Mouse (Mus musculus) brain, embryonic 14.5 days (tissue): ENCODE results near the gene Esrrg. TPM values are rescaled to one million over a fixed set of nuclear protein-coding genes. Genes with fewer than 3 reads are reported as not detected.

Experiments used
- DNase-seq: peaks from one replicate; pipeline ENCODE4 v3.0.0-alpha.2; 2011; ENCODE audit warnings: low read depth
- CTCF ChIP-seq: fragments of 200-500 bp; IDR thresholded peaks from 2 replicates; pipeline ENCODE4 v1.5.1; 2012; ENCODE audit warnings: inconsistent platforms, mild to moderate bottlenecking, moderate library complexity, borderline replicate concordance; ENCODE audit not compliant: insufficient read depth, insufficient read length; ENCODE audit errors: extremely low read depth
- POLR2A ChIP-seq: fragments of 200-500 bp; IDR thresholded peaks from 2 replicates; pipeline ENCODE4 v1.6.1; 2012; ENCODE audit warnings: mild to moderate bottlenecking, inconsistent platforms, borderline replicate concordance; ENCODE audit not compliant: poor library complexity, insufficient read depth, insufficient read length, severe bottlenecking; ENCODE audit errors: extremely low read depth
- polyA plus RNA-seq: library from polyadenylated mRNA; depleted of rRNA; stranded (reverse); fragments of >200 nt; gene quantifications from 2 replicates; pipeline ENCODE4 v1.2.3, GENCODE M21; 2012

The Esrrg gene
- polyA plus RNA-seq, 1 experiment: 31.4 TPM

- peak; percentile 37 for DNase-seq
- TF ChIP-seq CTCF: no peak
Measured at GRCm38 (mm10) chr1:187795551-187795950, 187.0 kb downstream of the Esrrg start.

DNA sequence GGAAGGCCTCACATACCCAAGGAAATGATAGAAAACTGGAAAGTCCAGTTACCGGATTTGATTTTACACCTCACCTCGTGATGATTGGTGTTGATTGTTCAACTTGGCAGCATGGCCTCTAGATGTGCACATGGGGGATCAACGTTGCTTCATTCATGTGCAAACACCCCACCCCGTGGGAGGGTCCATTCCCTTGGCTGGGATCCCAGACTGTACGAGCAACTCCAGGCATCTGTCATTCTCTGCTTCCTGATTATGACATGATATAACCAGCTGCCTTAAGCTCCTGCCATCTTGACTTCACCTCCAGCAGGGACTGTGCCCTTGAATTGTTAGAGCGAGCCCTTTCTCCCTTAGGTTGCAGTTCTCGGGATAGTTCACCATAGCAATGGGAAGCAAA is 190.7 kb downstream of the Esrrg start:
- peak; percentile 69 for DNase-seq
- no peak for TF ChIP-seq CTCF
- no peak for TF ChIP-seq POLR2A

DNA sequence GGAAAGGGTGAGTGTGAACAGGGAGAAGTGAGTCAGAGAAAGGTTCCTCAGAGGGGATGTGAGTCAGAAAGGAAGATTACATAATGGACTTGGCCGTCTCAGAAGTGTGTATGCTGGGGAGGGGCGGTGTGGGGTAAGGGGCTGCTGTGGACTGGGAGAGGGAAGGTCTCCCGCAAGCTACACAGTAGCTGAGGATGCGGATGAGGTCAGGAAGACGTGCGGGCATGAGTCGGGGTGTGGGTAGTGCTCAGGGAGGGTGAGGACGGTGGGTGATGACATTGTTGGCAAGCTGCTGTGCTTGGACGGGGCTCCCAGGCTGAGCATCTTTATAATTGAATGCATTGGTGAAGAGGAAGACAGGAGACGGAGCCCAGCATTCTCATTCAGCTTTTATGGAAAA is 192.2 kb downstream of the Esrrg start:
- no peak for DNase-seq
- TF ChIP-seq CTCF (no peak), POLR2A (no peak)

GRCm38 (mm10) chr1:187803566-187803965 is 195.0 kb downstream of the Esrrg start:
- DNase-seq: peak; percentile 53
- TF ChIP-seq CTCF: no peak
- TF ChIP-seq POLR2A: no peak

- DNase-seq: peak; percentile 29
- TF ChIP-seq CTCF (no peak), POLR2A (no peak)
Measured at GRCm38 (mm10) chr1:187803997-187804396, 195.4 kb downstream of the Esrrg start.

- DNase-seq: no peak
- TF ChIP-seq POLR2A (no peak), CTCF (no peak)
Measured at GRCm38 (mm10) chr1:187805001-187805400, 196.4 kb downstream of the Esrrg start.

DNA sequence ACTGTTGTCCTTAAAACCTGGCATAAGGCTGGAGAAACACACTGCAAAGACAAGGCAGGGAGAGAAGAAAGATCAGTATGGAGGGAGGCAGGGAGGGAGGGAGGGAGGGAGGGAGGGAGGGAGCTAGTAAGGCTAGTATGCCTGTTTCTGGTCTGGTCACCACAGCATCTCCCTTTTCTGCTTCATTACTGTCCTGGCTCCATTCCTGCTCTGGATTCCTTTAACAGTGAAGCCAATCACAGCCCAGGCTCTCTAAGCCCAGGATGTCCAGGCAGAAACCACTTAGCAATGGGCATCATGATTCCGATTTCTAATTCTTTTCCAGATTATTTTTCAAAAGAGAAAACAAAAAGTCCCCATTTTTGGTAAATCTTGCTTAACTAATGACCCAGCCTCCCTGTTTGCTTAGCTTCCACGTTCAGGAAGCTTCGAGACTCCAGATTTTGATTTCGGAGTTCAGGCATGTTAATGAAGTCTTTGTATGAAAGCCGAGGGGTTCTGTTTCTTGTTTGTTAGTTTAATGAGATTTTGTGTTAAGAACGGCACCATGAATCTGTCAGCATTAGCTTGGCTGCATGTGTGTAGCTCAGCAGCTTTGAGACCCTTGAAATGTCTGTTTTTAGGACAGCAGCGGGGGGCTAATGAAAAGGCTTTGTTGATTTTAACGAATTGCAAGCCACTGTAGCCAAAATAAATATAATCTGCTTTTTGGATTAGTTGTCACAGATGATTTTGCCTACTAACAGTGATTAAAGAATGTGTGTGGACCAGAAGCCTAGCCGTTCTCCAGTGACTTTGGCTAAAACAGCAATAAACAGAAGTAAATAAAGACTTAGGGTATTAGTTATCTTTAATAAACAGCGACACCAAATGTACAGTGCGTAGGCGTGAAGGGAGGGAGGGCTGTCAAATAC is 199.1 kb downstream of the Esrrg start:
- DNase-seq: peak; percentile 82
- TF ChIP-seq POLR2A (no peak), CTCF (no peak)

GRCm38 (mm10) chr1:187808391-187808922 is 199.9 kb downstream of the Esrrg start:
- TF ChIP-seq CTCF: no peak
- TF ChIP-seq POLR2A: no peak
- peak; percentile 53 for DNase-seq

DNA sequence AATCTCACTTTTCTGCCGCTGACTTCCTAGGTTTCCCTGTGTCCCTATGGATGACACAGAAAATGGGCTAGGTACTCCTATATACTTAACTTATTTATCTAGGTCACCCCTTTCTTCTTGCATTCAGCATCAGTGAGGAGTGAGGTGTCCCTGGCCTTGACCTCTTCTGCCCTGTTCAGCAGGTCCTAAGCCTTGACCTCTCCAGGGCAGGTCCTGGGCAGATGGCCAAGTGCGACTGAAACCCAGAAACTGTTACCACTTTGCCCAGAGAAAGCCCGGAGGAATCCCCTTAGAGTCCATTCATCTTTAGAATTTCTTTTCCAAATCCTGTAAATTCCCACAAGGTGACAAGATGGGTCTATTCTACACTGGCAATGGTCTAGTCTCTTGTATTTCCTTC is 201.0 kb downstream of the Esrrg start:
- DNase-seq: no peak
- TF ChIP-seq CTCF (no peak), POLR2A (no peak)

- no peak for DNase-seq
- no peak for TF ChIP-seq CTCF
- TF ChIP-seq POLR2A: no peak
Measured at GRCm38 (mm10) chr1:187819406-187819805, 210.8 kb downstream of the Esrrg start.

- no peak for TF ChIP-seq CTCF
- no peak for TF ChIP-seq POLR2A
- DNase-seq: peak; percentile 29
Measured at GRCm38 (mm10) chr1:187821368-187821811, 212.8 kb downstream of the Esrrg start.

- TF ChIP-seq CTCF (no peak), POLR2A (no peak)
- no peak for DNase-seq
Measured at GRCm38 (mm10) chr1:187823351-187823750, 214.8 kb downstream of the Esrrg start.
